Mouse (Mus musculus) NIH3T3 (cell line): ENCODE data around the gene Egln1.

Experiments
- DNase-seq: peaks from one replicate; pipeline ENCODE4 v3.0.0-alpha.2; 2012; ENCODE audit warnings: low read depth

Egln1 gene

DNA sequence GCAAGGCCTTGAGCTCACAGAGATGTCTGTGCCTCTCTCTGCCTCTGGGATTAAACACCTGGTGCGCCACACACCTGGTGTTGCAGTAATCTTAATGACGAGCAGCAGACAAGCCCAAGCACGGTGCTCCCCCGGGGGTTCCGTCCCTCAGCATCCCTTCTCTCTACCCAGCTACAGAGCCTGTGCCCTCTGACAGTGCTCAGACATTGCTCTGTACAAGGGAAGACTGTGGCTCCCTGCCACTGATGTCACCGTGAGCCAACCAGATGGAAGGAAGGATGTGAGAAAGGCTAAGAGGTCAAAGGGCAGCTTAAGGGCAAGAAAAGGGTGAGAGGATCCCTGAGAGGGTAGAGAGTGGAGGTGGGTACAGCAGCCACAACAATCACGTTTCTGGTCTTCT, 4.7 kb downstream of the Egln1 start:
- DNase-seq = no peak

- DNase-seq = no peak
Measured at GRCm38 (mm10) chr8:124943801-124944200, 5.3 kb downstream of the Egln1 start.

DNA sequence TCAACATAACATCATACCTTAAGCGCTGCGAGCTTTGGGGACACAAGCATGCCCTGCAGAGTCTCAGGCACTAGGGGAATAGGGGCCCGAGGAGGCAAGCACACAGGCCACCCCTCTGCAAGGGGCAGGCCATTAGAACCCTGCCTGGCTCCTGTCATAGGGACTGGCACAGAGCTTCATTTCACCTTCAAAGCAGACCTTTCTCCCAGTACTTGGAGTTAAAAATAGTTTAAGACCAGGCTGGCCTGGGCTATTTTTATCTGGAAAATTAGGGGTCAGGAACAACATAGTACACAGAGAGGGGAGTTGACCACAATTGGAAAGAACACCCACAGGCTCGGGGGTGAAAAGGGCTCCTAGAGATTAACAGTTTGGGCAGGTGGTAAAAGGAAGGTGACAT, 11.8 kb downstream of the Egln1 start:
- no peak for DNase-seq

- no peak for DNase-seq
Measured at GRCm38 (mm10) chr8:124936699-124937098, 12.4 kb downstream of the Egln1 start.

DNA sequence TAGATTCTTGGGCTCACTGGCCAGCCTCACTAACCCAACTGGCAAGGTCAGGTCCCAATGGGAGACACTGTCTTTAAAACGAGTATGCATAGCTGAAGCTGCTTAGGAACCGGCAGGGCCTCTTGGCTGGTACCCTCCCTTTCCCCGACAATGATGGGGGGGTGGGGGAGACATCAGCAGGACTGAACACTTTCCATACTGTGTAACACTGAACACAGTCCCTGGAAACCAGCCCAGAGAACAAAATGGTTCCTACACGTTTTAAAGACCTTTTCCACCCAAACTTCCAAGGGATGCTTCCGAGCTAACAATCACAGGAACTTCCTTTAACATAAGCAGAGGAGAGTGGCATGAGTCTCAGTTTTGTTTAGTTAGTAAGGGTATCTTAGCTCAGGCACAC, 14.0 kb downstream of the Egln1 start:
- DNase-seq = no peak

DNA sequence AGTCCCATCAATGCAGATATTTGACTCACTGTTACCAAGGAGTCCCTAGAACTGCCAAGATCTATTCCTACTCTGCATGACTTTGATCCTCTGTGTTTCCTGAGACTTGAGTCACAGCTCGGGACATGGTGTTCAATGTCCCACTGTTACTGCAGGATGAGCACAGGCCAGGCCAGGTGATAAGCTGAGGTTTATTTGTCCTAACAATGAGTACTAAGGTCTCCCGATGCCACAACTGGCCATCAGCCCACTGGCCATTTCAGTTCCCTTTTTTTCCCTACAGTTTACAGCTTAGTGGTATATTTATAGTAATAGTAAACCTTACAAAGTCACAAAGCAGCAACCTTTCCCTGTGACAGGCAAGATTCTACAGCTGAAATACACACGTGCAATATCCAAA, 16.7 kb downstream of the Egln1 start:
- no peak for DNase-seq

- DNase-seq = no peak
Measured at GRCm38 (mm10) chr8:124930649-124931048, 18.5 kb downstream of the Egln1 start.

DNA sequence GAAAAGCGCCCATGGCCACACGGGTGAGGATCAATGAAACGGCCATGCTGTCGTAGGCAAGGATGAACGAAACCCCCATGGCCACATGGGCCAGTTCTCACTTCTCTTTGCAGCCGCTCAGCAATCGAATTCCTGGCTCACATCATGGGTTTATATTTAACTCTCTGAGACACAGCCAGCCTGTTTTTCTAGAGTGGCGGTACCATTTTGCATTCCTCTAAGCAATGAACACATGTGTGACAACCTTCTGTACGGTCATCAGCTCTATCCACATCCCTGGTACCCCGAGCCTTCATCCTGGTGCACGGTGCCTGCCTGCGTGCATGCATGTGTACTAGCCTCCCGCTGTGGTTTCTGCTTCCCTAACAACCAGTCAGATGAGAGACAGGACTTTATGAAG, 19.0 kb downstream of the Egln1 start:
- no peak for DNase-seq

DNA sequence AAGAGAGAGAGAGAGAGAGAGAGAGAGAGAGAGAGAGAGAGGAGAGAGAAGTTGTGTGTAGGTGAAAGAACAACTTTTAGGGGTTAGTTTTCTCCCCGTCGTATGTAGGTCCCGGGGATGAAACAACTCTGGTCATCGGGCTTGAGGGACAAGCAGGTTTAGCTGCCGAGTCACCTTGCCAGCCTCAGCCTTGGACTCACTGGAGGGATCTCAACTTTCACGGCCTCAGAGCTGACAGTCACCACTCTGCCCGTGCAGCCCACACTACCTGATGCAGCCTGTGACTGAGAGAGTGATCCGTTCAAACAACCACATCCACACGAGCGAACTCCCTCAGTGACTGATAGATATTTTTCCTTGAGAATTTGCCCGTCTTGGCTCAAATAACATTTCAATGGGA, 20.1 kb downstream of the Egln1 start:
- no peak for DNase-seq

DNA sequence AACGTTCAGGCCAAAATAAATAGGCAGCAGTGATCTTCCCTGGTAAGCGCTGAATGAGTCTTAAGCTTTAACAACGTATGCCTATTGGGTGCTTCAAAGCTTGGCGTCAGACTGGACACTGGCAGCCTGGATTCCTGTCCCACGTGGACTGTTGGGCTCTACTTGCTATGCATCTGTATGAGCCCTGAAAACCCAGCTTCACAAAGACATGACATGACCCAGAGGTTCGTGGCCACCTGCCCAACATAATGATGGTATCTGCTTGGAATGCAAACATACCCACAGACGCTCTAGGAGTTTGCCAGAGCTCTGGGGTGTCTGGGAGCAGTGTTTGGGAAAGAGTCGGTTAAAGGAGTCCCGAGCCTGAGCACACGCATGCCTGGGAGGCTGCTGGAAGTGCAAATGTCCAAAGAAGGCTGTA, 22.8 kb downstream of the Egln1 start:
- peak; percentile 99 for DNase-seq

GRCm38 (mm10) chr8:124925544-124926266, 23.4 kb downstream of the Egln1 start:
- DNase-seq = no peak

GRCm38 (mm10) chr8:124923971-124924652, 25.0 kb downstream of the Egln1 start:
- DNase-seq = no peak

DNA sequence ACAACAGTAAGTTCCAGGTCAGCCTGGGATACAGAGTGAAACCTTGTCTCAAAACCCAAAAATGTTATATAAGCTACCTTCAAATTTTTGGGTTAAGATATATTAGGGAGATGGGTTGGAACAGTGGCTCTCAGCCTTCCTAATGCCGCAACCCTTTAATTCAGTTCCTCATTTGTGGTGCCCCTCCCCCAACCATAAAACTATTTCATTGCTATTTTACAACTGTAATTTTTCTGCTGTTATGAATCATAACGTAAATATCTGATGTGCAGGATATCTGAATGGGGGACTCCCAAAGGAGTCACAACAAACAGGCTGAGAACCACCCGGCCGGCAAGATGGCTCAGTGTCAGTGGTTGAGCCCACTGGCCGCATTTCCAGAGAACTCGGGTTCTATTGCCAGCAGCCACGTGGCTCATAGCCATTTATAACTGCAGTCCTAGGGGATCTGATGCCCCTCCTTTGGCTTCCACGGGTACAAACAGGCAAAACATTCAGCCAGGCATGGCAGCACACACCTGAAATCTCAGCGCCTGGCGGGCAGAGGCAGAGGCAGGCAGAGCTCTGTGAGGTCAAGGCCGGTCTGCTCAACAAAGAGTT, 26.5 kb downstream of the Egln1 start:
- peak; percentile 54 for DNase-seq

GRCm38 (mm10) chr8:124921369-124922279, 27.5 kb downstream of the Egln1 start:
- DNase-seq = no peak

DNA sequence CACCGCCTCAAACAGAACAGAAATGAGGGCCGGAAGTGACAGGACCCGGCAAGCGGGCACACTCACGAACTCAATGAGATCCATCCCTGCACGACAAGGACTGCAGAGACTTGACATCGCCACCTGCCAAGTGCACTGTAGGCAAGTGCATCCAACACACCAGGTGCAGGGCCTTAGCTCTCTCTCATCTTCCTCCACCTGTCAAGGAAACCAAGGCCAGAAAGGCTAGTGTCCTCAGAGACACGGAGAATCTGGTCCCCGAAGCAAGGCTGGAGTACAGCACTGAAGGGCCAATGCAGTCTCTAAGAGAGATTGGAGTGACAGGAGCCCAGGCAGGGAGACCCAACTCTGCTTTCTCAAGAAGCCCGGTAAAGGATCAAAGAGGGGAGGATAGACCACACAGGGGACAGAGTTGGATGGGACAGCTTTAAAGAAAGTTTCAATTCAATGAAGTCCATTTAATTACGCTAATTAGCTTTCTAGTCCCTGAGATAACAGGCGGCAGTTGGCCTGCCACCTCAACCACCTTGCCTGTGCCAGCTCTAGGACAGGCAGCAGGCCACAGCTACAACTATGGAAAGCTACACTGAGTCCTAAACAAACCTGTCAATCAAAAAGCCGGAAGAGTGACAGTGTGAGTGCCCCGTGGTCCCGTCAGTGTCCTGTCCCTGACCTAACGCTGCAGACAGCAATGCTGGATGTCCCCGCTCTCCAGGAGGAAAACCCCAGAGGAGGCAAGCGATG, 31.2 kb downstream of the Egln1 start:
- DNase-seq = no peak

GRCm38 (mm10) chr8:124914061-124914460, 35.1 kb downstream of the Egln1 start:
- no peak for DNase-seq

GRCm38 (mm10) chr8:124911938-124912872, 36.9 kb downstream of the Egln1 start:
- DNase-seq = no peak

- DNase-seq = no peak
Measured at GRCm38 (mm10) chr8:124910349-124910748, 38.8 kb downstream of the Egln1 start.

DNA sequence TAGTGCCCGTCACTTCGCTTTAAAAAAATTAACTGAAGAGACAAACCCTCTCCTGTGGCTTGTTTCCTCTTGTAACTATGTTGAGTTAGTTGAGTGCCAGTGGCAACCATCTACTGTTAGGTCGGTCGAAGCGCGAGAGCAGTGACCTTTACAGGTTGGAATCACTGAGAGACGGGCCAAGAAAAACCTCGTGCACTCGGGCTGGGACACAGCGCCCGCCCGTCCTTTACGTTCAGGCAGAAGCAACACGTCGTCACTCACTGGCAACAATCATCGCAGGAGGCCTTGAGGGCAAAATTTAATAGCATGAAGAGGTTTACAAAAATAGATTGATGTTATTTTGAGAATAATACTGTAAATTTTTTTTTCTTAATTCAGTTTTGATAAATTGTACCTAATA, 39.2 kb downstream of the Egln1 start:
- DNase-seq = no peak

DNA sequence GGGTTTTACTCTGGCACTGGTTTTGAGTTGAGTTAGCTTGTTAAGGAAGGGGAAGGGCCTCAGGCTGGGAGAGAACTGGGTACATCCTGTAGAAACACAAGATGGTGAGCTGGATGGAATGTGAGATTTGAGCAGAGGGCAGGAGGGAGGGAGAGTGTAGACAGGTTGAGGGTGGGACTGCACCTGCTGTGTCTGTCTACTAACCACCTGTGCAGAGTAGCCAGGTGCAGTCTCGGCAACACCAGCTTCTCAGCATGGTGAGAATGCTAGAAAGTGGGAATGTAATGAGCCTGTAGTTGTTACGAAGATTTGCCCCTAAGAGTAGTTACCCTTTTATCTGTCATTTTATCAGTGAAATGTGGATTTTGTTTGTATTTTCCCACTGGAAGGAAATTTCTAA, 43.6 kb downstream of the Egln1 start:
- no peak for DNase-seq
